ENCODE assay signal across 8 mouse cellular contexts in the genomic region with DNA sequence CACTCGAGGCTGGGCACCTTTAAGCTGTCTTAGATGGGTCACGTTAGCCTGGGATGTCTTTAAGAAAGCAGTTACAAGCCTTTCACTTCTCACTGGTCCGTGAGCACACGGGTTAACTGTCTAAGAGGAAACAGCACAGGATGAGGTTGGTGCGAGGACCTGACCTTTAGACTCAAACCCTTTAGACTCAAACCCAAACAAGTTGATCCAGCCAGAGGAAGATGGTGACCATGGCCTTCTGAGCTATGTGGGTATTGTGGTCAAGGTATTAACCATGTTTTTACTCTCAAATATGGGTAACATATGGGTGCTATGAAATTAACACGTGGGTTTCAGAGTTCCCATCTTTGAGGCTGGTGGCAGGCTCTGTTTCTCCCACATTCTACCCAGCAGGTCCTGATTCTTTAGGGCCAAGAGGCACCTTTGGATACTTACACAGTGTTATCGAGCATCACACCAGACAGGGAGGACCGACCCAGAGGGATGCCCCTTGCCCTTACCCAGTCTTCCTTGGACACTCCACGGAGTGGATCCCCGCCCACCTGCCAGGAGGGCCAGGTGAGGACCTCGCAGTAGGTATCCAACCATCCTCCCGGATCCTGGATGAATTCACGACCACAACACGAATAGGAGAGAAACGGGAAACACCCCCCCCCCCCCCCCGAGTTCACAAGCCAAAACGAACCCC. TPM values are rescaled to one million over a fixed set of nuclear protein-coding genes. Genes with fewer than 3 reads are reported as not detected.
DNase-seq lines count a peak whose midpoint lies in the region; ATAC-seq lines count a peak whose summit lies in the region.

No protein-coding gene starts in this region.

- no peaks in the 10 kb centered on the region for H3K36me3 ChIP-seq in lung, embryonic 16.5 days (ENCODE audit: control insufficient read depth, insufficient read depth, low read length)
- H3K36me3 ChIP-seq in forebrain, embryonic 14.5 days (ENCODE audit: control insufficient read depth, insufficient read depth, low read length) = no peaks in the 10 kb centered on the region
- H3K36me3 ChIP-seq in liver, embryonic 13.5 days = no peaks in the 10 kb centered on the region
- H3K36me3 ChIP-seq in stomach, embryonic 16.5 days (ENCODE audit: control insufficient read depth, insufficient read depth, low read length) = no peaks in the 10 kb centered on the region

- H3K4me2 ChIP-seq in lung, embryonic 16.5 days (ENCODE audit: low read depth, low read length) = peak overlapping the region; percentile 70
- peak overlapping the region; percentile 42 for H3K4me2 ChIP-seq in forebrain, embryonic 14.5 days (ENCODE audit: low read length)
- peak overlapping the region; percentile 71 for H3K4me2 ChIP-seq in liver, embryonic 13.5 days
- peak overlapping the region; percentile 61 for H3K4me2 ChIP-seq in stomach, embryonic 16.5 days (ENCODE audit: low read depth, low read length)

- no peaks in the 10 kb centered on the region for H3K27me3 ChIP-seq in lung, embryonic 16.5 days (ENCODE audit: control insufficient read depth, insufficient read depth, low read depth, low read length)
- no peaks in the 10 kb centered on the region for H3K27me3 ChIP-seq in forebrain, embryonic 14.5 days (replicated peaks; ENCODE audit: control insufficient read depth, insufficient read depth, low read length)
- 0 out of 2 replicates have a peak, but pooled peaks cover 5% of the 10 kb centered on the region for H3K27me3 ChIP-seq in liver, embryonic 13.5 days
- no peaks in the 10 kb centered on the region for H3K27me3 ChIP-seq in stomach, embryonic 16.5 days (ENCODE audit: control insufficient read depth, insufficient read depth, low read length)

- no peaks in the 10 kb centered on the region for H3K9me3 ChIP-seq in lung, embryonic 16.5 days (ENCODE audit: control insufficient read depth, low read length)
- no peaks in the 10 kb centered on the region for H3K9me3 ChIP-seq in forebrain, embryonic 14.5 days (replicated peaks; ENCODE audit: control insufficient read depth, low read length)
- H3K9me3 ChIP-seq in liver, embryonic 13.5 days (replicated peaks) = no peaks in the 10 kb centered on the region
- no peaks in the 10 kb centered on the region for H3K9me3 ChIP-seq in stomach, embryonic 16.5 days (replicated peaks; ENCODE audit: control insufficient read depth, low read length)

- peak overlapping the region; percentile 51 for H3K4me3 ChIP-seq in lung, embryonic 16.5 days (ENCODE audit: low read length)
- H3K4me3 ChIP-seq in forebrain, embryonic 14.5 days (ENCODE audit: low read depth, low read length) = no peak overlapping the region; the same call in 1 of the 2 replicates
- no peak overlapping the region for H3K4me3 ChIP-seq in liver, embryonic 13.5 days (replicated peaks)
- peak overlapping the region; percentile 43 for H3K4me3 ChIP-seq in stomach, embryonic 16.5 days (replicated peaks; ENCODE audit: low read length)

- peaks cover 4% of the 10 kb centered on the region for H3K4me1 ChIP-seq in lung, embryonic 16.5 days (replicated peaks; ENCODE audit: control insufficient read depth, insufficient read depth, low read length)
- H3K4me1 ChIP-seq in forebrain, embryonic 14.5 days (ENCODE audit: control insufficient read depth, insufficient read depth, low read length) = 0 out of 2 replicates have a peak, but pooled peaks cover 3% of the 10 kb centered on the region
- H3K4me1 ChIP-seq in liver, embryonic 13.5 days (replicated peaks) = peaks cover 17% of the 10 kb centered on the region
- no peaks in the 10 kb centered on the region for H3K4me1 ChIP-seq in stomach, embryonic 16.5 days (ENCODE audit: control insufficient read depth, insufficient read depth, low read length)

- no peak for DNase-seq in lung, postnatal 25 days (ENCODE audit: low spot score)
- no peak for DNase-seq in forebrain, embryonic 14.5 days (ENCODE audit: low spot score)
- DNase-seq in liver, embryonic 13.5 days = no peak
- DNase-seq in cerebellum, adult 18-20 months = no peak
- no peak for DNase-seq in right cerebral cortex, adult 18-20 months

- H3K27ac ChIP-seq in lung, embryonic 16.5 days (ENCODE audit: low read length) = no peak overlapping the region
- no peak overlapping the region for H3K27ac ChIP-seq in forebrain, embryonic 14.5 days (ENCODE audit: low read depth, low read length)
- H3K27ac ChIP-seq in liver, embryonic 13.5 days = no peak overlapping the region
- no peak overlapping the region for H3K27ac ChIP-seq in stomach, embryonic 16.5 days (ENCODE audit: low read length)

- 30% methylated on average over 15 of the region's 17 CpGs for WGBS in lung, embryonic 16.5 days
- 37% methylated on average over 17 of the region's 17 CpGs for WGBS in forebrain, embryonic 14.5 days
- 24% methylated on average over 17 of the region's 17 CpGs for WGBS in liver, embryonic 13.5 days (ENCODE audit: insufficient replicate concordance)
- 34% methylated on average over 17 of the region's 17 CpGs for WGBS in stomach, embryonic 16.5 days

- no peak overlapping the region for H3K9ac ChIP-seq in lung, embryonic 16.5 days (ENCODE audit: low read length)
- H3K9ac ChIP-seq in forebrain, embryonic 14.5 days (ENCODE audit: low read length) = no peak overlapping the region
- no peak overlapping the region for H3K9ac ChIP-seq in liver, embryonic 13.5 days
- no peak overlapping the region for H3K9ac ChIP-seq in stomach, embryonic 16.5 days (ENCODE audit: low read length)

- peak; percentile 53 for ATAC-seq in lung, embryonic 16.5 days (ENCODE audit: low read depth)
- peak; percentile 54 for ATAC-seq in forebrain, embryonic 14.5 days
- ATAC-seq in liver, embryonic 13.5 days (ENCODE audit: low read depth) = peak; percentile 44
- peak; percentile 49; the same call in 1 of the 2 replicates for ATAC-seq in stomach, embryonic 16.5 days (ENCODE audit: insufficient read depth, low FRiP score)
- ATAC-seq in megakaryocyte progenitor cell, adult 5-6 weeks (replicated peaks; ENCODE audit: poor library complexity) = no peak

RNA-seq across cellular contexts. Expression of a gene that starts 31.8 kb away (rescaled TPM):
- 28.3 and 28.9 TPM in 2 replicates for polyA plus RNA-seq in lung, embryonic 16.5 days (2015; fragmentation: Nextera tagmentation; extraction: Ambion mirVana)
- polyA plus RNA-seq in forebrain, embryonic 14.5 days (2014; fragmentation: Nextera tagmentation; extraction: Ambion mirVana) = 13.7 and 16.3 TPM in 2 replicates
- 14.3 and 15.9 TPM in 2 replicates for polyA plus RNA-seq in liver, embryonic 13.5 days (2015; fragmentation: Nextera tagmentation; extraction: Ambion mirVana)
- polyA plus RNA-seq in stomach, embryonic 16.5 days (2015; fragmentation: Nextera tagmentation; extraction: Ambion mirVana) = 28.8 and 32.8 TPM in 2 replicates
- total RNA-seq in megakaryocyte progenitor cell, adult 5-6 weeks (2015) = 50.4 and 59.9 TPM in 2 replicates
- total RNA-seq in megakaryocyte progenitor cell, adult 5-6 weeks (2017) = 36.3 and 42.8 TPM in 2 replicates

RNA-seq across cellular contexts. Expression of a gene that starts 32.9 kb away (rescaled TPM):
- 1.5 and 2.2 TPM in 2 replicates for polyA plus RNA-seq in lung, embryonic 16.5 days (2015; fragmentation: Nextera tagmentation; extraction: Ambion mirVana)
- polyA plus RNA-seq in forebrain, embryonic 14.5 days (2014; fragmentation: Nextera tagmentation; extraction: Ambion mirVana) = 4.3 and 5.4 TPM in 2 replicates
- polyA plus RNA-seq in liver, embryonic 13.5 days (2015; fragmentation: Nextera tagmentation; extraction: Ambion mirVana) = 0.07 and 0.09 TPM in 2 replicates
- 2.1 and 2.3 TPM in 2 replicates for polyA plus RNA-seq in stomach, embryonic 16.5 days (2015; fragmentation: Nextera tagmentation; extraction: Ambion mirVana)
- total RNA-seq in megakaryocyte progenitor cell, adult 5-6 weeks (2015) = 0.77 TPM in 1 of 2 replicates, not detected in the other
- total RNA-seq in megakaryocyte progenitor cell, adult 5-6 weeks (2017) = 0.07 TPM in 1 of 2 replicates, not detected in the other

Comparison
In these comparisons a context has a peak if more than half of its experiments do, and no peak if none do; other contexts are left out.
1. H3K4me3 ChIP-seq: peak in lung, embryonic 16.5 days (single experiment) and stomach, embryonic 16.5 days (single experiment); none in forebrain, embryonic 14.5 days (single experiment) and liver, embryonic 13.5 days (single experiment).
2. Peak in every context shown above with its lines, with median percentiles within 50 percentile points of each other: H3K4me2 ChIP-seq.